Mouse (Mus musculus): ENCODE results near the gene 2310034C09Rik.
"Not testable (repeated sequence)": the region's sequence is repeated elsewhere in the genome, so short reads cannot be mapped to it uniquely, and the experiment has no call there.

The 2310034C09Rik gene

GRCm38 (mm10) chr16:88758547-88758946 lies at the start of gene 2310034C09Rik:
Gene 2310034C09Rik (plus strand): TSS chr16:88758847.
- DNase-seq (ENCODE audit: low spot score in 2 of 2) = not testable (repeated sequence)

GRCm38 (mm10) chr16:88710757-88711156 lies 47.9 kb upstream of the 2310034C09Rik start:
- no peak for DNase-seq (ENCODE audit: low spot score in 2 of 2)

GRCm38 (mm10) chr16:88711245-88711644 lies 47.4 kb upstream of the 2310034C09Rik start:
- DNase-seq (ENCODE audit: low spot score in 2 of 2) = no peak

- no peak for DNase-seq (ENCODE audit: low spot score in 2 of 2)
Observed at GRCm38 (mm10) chr16:88716549-88716948, 42.1 kb upstream of the 2310034C09Rik start.

- DNase-seq (ENCODE audit: low spot score in 2 of 2) = no peak
Observed at GRCm38 (mm10) chr16:88720031-88720430, 38.6 kb upstream of the 2310034C09Rik start.

- no peak for DNase-seq (ENCODE audit: low spot score in 2 of 2)
Observed at GRCm38 (mm10) chr16:88728812-88729275, 29.8 kb upstream of the 2310034C09Rik start, which contains the start of gene Krtap13-1. Gene Krtap13-1 (plus strand): TSS chr16:88728862.

GRCm38 (mm10) chr16:88735391-88735790 lies 23.3 kb upstream of the 2310034C09Rik start:
- DNase-seq (ENCODE audit: low spot score in 2 of 2) = no peak

- no peak for DNase-seq (ENCODE audit: low spot score in 2 of 2)
Observed at GRCm38 (mm10) chr16:88744750-88745340, 13.8 kb upstream of the 2310034C09Rik start.

- DNase-seq (ENCODE audit: low spot score in 2 of 2) = no peak
Observed at GRCm38 (mm10) chr16:88747943-88748342, 10.7 kb upstream of the 2310034C09Rik start.

- not testable (repeated sequence) for DNase-seq (ENCODE audit: low spot score in 2 of 2)
Observed at GRCm38 (mm10) chr16:88751535-88751934, 7.1 kb upstream of the 2310034C09Rik start, which contains the start of gene Krtap13. Gene Krtap13 (minus strand): TSS chr16:88751635.

- no peak for DNase-seq (ENCODE audit: low spot score in 2 of 2)
Observed at GRCm38 (mm10) chr16:88774106-88774505, 15.5 kb downstream of the 2310034C09Rik start, which contains the start of gene 2310057N15Rik. Gene 2310057N15Rik (minus strand): TSS chr16:88774206.

- no peak for DNase-seq (ENCODE audit: low spot score in 2 of 2)
Observed at GRCm38 (mm10) chr16:88777596-88777995, 18.9 kb downstream of the 2310034C09Rik start, which contains the start of gene Gm5965. Gene Gm5965 (plus strand): TSS chr16:88777896.

- no peak for DNase-seq (ENCODE audit: low spot score in 2 of 2)
Observed at GRCm38 (mm10) chr16:88786786-88787185, 28.1 kb downstream of the 2310034C09Rik start.

Measured in right cerebral cortex, adult 2 months (tissue).